Mouse (Mus musculus) cerebellum, adult 2 months (tissue): ENCODE measurements around the gene Fam227a. TPM values are rescaled to one million over a fixed set of nuclear protein-coding genes. Genes with fewer than 3 reads are reported as not detected.
A peak's percentile ranks its signal among the peaks of the same experiment; 100 is the strongest.

Source experiments
- DNase-seq, 2 experiments: peaks; one replicate each; pipeline ENCODE4 v3.0.0; 2021
- H3K27ac ChIP-seq: fragments of 200-500 bp; 2 replicates; pipeline ENCODE4 v1.5.1; 2012; ENCODE audit warnings: low read length, control low read depth, inconsistent platforms; ENCODE audit not compliant: insufficient read depth
- H3K27me3 ChIP-seq: fragments of 200-500 bp; 2 replicates; pipeline ENCODE4 v1.6.1; 2012; ENCODE audit warnings: inconsistent platforms, mild to moderate bottlenecking, low read length, moderate library complexity; ENCODE audit not compliant: control insufficient read depth, insufficient read depth
- H3K4me1 ChIP-seq: fragments of 200-500 bp; 2 replicates; pipeline ENCODE4 v1.6.1; 2011; ENCODE audit warnings: low read length; ENCODE audit not compliant: control insufficient read depth, insufficient read depth
- H3K4me3 ChIP-seq: fragments of 200-500 bp; replicated peaks from 2 replicates; pipeline ENCODE3; 2011; ENCODE audit warnings: mild to moderate bottlenecking, low read depth, low read length, control low read depth; ENCODE audit not compliant: insufficient read depth
- CTCF ChIP-seq: fragments of 200-500 bp; IDR thresholded peaks from 2 replicates; pipeline ENCODE4 v1.5.1; 2011; ENCODE audit warnings: low read depth, mild to moderate bottlenecking, control low read depth, low read length, moderate library complexity, borderline replicate concordance; ENCODE audit not compliant: insufficient read depth
- POLR2A ChIP-seq: fragments of 200-500 bp; IDR thresholded peaks from 2 replicates; pipeline ENCODE4 v1.6.1; 2011; ENCODE audit warnings: low read length, control low read depth, borderline replicate concordance; ENCODE audit not compliant: insufficient read depth
- WGBS: fragments of 180-500 bp; shearing (Covaris S2); methylation state at CpG from one replicate; pipeline ENCODE4 v1.1.7; 2018; 5-methylcytosine and 5-hydroxymethylcytosine counted together
- polyA plus RNA-seq: library from polyadenylated mRNA; depleted of rRNA; stranded (reverse); fragments of >200 nt; gene quantifications from 2 replicates; pipeline ENCODE4 v1.2.3, GENCODE M21; 2012; rRNA removed

Fam227a gene
- 8.5 and 9.5 TPM in 2 replicates for polyA plus RNA-seq

DNA sequence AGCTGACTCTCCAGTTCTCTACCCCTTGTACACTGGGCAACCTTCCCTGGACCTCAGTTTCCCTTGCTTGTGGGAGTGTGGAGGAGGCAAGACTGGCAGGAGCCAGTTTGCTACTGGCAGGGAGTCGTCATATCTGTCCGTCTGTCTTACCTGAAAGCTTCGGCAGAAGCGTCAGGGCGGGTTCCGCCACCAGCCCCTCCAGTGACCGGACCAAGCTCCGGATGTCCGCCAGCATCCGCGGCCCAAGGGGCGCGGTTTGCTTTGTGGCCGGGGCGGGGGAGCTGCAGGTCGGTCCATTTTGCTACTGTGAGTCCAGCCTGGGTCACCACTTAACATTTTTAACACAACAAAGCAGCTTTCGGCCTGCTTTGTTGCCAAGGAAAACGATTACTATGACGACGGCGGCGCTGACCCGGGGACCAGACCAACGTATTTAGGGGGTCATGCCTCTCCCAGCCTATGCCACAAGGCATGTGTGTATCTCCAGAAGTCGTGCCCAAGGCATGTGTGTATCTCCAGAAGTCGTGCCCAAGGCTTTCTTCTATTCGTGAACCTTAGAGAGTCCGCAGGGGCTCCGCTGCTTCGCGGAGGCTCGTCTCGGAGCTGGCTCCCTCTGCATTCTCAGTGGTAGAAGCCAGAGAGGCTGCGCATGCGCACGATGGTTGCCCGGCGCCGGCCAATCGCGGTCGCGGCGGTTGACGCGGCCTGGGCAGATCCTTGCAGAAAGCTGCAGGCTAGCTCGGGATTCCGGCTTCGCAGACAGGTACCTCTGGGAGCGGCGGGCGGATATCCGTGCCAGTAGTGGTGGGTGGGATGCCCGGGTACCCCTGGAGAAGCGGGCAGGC is at the start of gene Fam227a, which contains the start of gene Cby1:
Fam227a (minus strand) TSS at position 426 of the 845 bp plus-strand sequence.
Cby1 (plus strand) TSS at position 669 of the 845 bp plus-strand sequence.
- Histone ChIP-seq H3K27ac (peak within 1 kb of the TSS; percentile 95), H3K27me3 (no peaks in the 10 kb centered on the region), H3K4me3 (peak within 1 kb of the TSS; percentile 87), H3K4me1 (no peaks in the 10 kb centered on the region)
- DNase-seq: peak; percentile 96 to 98
- TF ChIP-seq CTCF (no peak), POLR2A (peak; percentile 85)
- WGBS: under 1% methylated on average over 55 of the region's 55 CpGs

DNA sequence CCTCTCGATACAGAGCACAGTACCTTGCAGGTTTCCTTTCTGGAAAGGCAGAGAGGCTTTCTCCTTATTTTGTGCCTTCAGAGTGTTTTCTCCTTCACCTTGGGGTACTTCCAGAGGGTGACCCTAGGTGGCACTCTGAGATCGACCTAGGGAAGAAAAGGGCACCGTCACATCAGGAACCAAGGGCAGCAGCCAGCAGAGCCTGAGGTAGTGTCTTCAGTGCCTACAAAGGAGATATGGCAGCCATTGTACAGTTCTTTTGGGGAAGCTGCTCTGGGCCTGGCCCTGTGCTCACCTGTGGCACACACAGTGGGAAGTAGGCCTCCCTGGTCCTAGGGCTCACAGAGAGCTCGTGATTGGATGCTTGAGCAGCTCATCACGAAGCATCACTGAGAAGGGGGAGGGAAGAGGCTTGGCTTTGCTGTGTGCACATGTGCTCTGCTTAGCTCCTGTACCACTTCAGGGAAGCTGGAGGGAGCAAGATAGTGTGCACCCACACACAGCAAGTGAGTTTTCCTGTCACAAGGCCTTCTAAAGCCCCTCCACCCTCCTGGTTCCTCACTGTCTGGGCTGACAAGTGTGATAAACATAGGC is 49.6 kb upstream of the Fam227a start:
- 0 out of 2 replicates have a peak, but pooled peaks have one; percentile 1 for TF ChIP-seq CTCF
- no peak for TF ChIP-seq POLR2A
- Histone ChIP-seq H3K4me1 (peaks cover 19% of the 10 kb centered on the region), H3K27me3 (no peaks in the 10 kb centered on the region), H3K4me3 (no peak overlapping the region), H3K27ac (no peak overlapping the region)
- no peak for DNase-seq
- WGBS: 87% methylated on average over 5 of the region's 5 CpGs

DNA sequence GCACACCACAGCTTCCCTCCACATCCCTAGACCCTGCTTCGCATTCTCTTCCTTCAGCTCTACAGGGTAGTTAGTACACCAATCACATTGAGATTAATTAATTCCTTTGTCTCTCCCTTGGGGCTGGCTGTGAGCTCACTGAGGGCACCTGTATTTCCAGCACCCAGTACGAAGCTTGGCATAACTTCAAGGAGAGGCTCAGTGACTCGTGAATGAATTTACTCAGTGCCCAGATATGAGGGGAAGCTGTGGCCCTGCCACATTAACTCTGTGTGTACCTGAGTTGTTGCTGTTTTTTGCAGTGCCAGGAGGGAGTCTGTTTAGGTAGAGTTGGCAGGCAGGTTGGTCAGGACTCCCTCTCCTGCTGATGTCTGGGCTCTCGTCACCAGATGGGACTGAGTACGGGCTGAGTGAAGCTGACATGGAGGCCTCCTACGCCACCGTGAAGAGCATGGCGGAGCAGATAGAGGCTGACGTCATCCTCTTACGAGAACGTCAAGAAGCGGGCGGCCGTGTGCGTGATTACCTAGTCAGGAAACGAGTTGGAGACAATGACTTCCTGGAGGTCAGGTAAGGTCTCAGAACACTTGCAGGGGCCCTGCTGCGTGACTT is 48.0 kb upstream of the Fam227a start:
- Histone ChIP-seq H3K27ac (peak overlapping the region; percentile 29), H3K4me3 (no peak overlapping the region), H3K4me1 (peaks cover 19% of the 10 kb centered on the region), H3K27me3 (no peaks in the 10 kb centered on the region)
- DNase-seq: peak; percentile 48 to 56
- whole genome bisulfite sequencing: 27% methylated on average over 17 of the region's 17 CpGs
- TF ChIP-seq CTCF: no peak
- TF ChIP-seq POLR2A: no peak

DNA sequence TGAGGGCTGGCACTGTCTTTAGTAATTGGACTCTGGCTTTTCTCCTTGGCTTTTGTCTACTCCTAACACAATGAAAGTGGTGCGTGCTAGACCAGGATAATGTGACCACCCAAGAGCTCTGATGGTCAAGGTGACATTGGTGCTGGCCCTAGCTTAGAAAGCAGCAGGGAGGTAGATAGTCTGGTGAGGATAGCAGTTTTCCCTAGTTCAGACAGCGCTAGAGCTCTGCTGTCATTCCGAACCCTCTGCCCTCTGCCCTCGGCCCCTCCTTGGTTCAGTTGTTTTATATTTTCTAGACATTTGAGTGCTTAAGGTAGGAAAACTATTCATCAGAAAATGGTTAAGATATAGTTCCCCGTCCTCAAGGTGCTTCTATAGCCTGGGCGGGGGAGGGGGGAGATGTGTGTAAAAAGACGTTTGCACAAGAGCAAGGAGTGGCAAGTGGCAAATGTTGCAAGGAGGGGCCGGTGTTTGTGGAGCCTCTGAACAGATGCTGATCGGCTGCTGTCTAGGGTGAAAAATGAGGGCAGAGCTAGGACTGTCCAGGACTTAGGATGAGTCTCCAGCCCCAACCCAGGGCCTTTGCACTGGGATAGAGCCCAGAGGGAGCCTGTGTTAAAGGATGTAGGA is 38.9 kb upstream of the Fam227a start:
- no peak for TF ChIP-seq CTCF
- no peak for TF ChIP-seq POLR2A
- H3K4me1 ChIP-seq: peaks cover 33% of the 10 kb centered on the region
- no peak for DNase-seq
- H3K27ac ChIP-seq: peak overlapping the region; percentile 78
- no peak overlapping the region for H3K4me3 ChIP-seq
- WGBS: 52% methylated on average over 9 of the region's 9 CpGs
- H3K27me3 ChIP-seq: no peaks in the 10 kb centered on the region

DNA sequence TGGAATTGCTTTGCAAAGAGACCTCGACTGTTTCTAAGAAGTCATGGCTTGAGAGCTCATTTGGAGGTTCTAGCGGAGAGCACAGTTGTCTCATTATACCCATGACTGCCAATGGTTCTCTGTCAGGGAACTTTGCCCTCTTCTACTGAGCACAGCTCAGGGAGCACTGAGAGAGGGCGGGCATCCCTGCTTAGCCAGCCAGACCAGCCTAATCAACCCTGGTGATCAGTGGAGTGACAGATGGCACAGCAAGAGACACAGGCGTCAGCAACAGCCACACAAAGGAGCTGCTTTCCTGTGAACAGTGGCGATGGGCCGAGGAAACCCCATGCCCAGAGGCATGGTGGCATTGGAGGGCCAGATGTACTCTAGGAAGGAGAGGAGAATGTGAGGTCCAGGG is 38.3 kb upstream of the Fam227a start:
- Histone ChIP-seq H3K27ac (peak overlapping the region; percentile 78), H3K4me3 (no peak overlapping the region), H3K27me3 (no peaks in the 10 kb centered on the region), H3K4me1 (peaks cover 33% of the 10 kb centered on the region)
- 4% methylated on average over 6 of the region's 6 CpGs for WGBS
- no peak for TF ChIP-seq CTCF
- peak; percentile 67 to 81 for DNase-seq

DNA sequence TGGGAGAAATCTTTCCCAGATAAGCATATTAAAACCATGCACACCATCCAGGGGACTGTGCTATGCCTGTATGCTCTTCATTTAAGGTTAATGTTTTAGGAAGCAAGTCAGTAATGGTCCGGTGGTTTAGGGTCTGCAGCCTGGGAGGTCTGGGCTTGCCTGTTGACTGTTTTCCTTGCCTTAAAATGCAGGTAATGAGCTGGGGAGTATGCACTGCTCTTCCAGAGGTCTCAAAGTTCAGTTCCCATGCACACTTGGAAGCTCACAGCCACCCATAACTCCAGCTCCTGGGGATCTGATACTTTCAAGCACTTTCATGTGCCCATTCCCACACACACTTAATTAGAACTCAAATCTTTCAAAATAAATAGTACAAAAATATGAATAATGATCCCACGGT is 37.8 kb upstream of the Fam227a start:
- H3K4me1 ChIP-seq: peaks cover 33% of the 10 kb centered on the region
- H3K27ac ChIP-seq: no peak overlapping the region
- TF ChIP-seq CTCF (no peak), POLR2A (no peak)
- no peaks in the 10 kb centered on the region for H3K27me3 ChIP-seq
- WGBS: 39% methylated on average over 2 of the region's 2 CpGs
- no peak overlapping the region for H3K4me3 ChIP-seq
- no peak for DNase-seq

DNA sequence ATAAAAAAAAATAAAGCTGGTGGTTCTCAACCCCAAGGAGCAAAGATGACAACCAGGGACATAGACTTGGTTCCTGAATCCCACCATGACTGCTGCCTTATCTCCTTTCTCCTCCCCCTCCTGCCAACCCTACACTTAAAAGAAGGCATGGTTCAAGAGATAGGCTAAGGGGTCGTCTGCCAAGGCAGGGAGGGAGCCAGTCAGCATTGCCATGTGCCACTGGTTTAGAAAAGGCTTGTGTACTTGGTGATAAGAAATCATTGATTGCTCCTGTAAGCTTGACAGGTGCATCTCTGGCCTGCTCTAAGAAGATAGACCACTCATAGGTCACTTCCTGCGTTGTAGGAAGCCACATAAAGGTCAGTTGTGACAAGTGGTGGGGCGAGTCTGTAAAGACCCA is 36.8 kb upstream of the Fam227a start:
- WGBS: 76% methylated on average over 3 of the region's 3 CpGs
- DNase-seq: no peak
- no peaks in the 10 kb centered on the region for H3K27me3 ChIP-seq
- peaks cover 33% of the 10 kb centered on the region for H3K4me1 ChIP-seq
- TF ChIP-seq CTCF (no peak), POLR2A (no peak)
- H3K27ac ChIP-seq: no peak overlapping the region
- no peak overlapping the region for H3K4me3 ChIP-seq

DNA sequence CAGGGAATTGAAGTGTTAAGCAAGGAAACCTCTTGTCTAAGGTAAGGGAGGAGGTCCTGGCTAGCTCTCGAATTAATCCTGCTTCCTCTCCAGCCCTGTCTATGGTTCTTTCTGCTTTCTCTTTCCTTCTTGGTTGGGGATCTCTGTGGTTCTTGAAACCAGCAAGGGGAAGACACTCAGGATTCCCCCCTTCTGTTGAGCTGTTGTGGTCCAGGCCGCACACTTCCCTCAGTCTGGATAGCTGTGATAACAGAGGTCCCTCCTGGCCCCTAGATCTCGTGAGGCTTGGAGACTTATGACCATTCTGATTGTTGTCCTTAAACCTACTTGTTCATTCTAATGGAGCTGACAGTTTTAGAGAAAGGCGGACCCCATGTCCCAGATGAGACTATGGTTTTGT is 35.8 kb upstream of the Fam227a start:
- WGBS: 86% methylated on average over 4 of the region's 4 CpGs
- no peak overlapping the region for H3K27ac ChIP-seq
- TF ChIP-seq CTCF (no peak), POLR2A (no peak)
- no peak for DNase-seq
- H3K4me1 ChIP-seq: peaks cover 32% of the 10 kb centered on the region
- H3K27me3 ChIP-seq: no peaks in the 10 kb centered on the region
- H3K4me3 ChIP-seq: no peak overlapping the region
